Mouse (Mus musculus): ENCODE data around the gene Ski. TPM values are rescaled to one million over a fixed set of nuclear protein-coding genes. Genes with fewer than 3 reads are reported as not detected.

Ski gene
- total and polyA plus RNA-seq, 2 experiments: 4.2 to 19.5 TPM

- no peak overlapping the region for H3K4me3 ChIP-seq (ENCODE audit: insufficient read depth, low read depth, low read length)
- TF ChIP-seq POLR2A (IDR thresholded peaks at IDR 0.05; ENCODE audit: extremely low read depth, insufficient read depth, low read length) (no peak), CTCF (IDR thresholded peaks at IDR 0.05; ENCODE audit: low read depth, low read length) (no peak)
- H3K79me2 ChIP-seq (ENCODE audit: control insufficient read depth, insufficient read depth, low read length): peaks cover 69% of the 10 kb centered on the region
- 14% methylated on average over 3 of the region's 3 CpGs for WGBS
- H3K9ac ChIP-seq (ENCODE audit: low read depth, low read length): no peak overlapping the region
- H3K27me3 ChIP-seq (ENCODE audit: control insufficient read depth, insufficient read depth, low read length): no peaks in the 10 kb centered on the region
- DNase-seq (ENCODE audit: extremely low read depth, low read depth, low spot score): peak; percentile 66
- no peaks in the 10 kb centered on the region for H3K36me3 ChIP-seq (ENCODE audit: control insufficient read depth, insufficient read depth, low read length)
- peaks cover 49% of the 10 kb centered on the region for H3K4me1 ChIP-seq (ENCODE audit: control insufficient read depth, insufficient read depth, low read length)
- H3K27ac ChIP-seq (replicated peaks; ENCODE audit: insufficient read depth, low read depth, low read length): peak overlapping the region; percentile 66
Observed at GRCm38 (mm10) chr4:155207841-155208240, 14.6 kb downstream of the Ski start.

- peaks cover 58% of the 10 kb centered on the region for H3K4me1 ChIP-seq (ENCODE audit: control insufficient read depth, insufficient read depth, low read length)
- no peak overlapping the region for H3K4me3 ChIP-seq (ENCODE audit: insufficient read depth, low read depth, low read length)
- H3K9ac ChIP-seq (ENCODE audit: low read depth, low read length): no peak overlapping the region
- WGBS: 23% methylated on average over 8 of the region's 8 CpGs
- no peak for DNase-seq (ENCODE audit: extremely low read depth, low read depth, low spot score)
- peaks cover 67% of the 10 kb centered on the region for H3K79me2 ChIP-seq (ENCODE audit: control insufficient read depth, insufficient read depth, low read length)
- H3K27ac ChIP-seq (replicated peaks; ENCODE audit: insufficient read depth, low read depth, low read length): peak overlapping the region; percentile 24
- no peaks in the 10 kb centered on the region for H3K36me3 ChIP-seq (ENCODE audit: control insufficient read depth, insufficient read depth, low read length)
- TF ChIP-seq POLR2A (IDR thresholded peaks at IDR 0.05; ENCODE audit: extremely low read depth, insufficient read depth, low read length) (no peak), CTCF (IDR thresholded peaks at IDR 0.05; ENCODE audit: low read depth, low read length) (no peak)
- no peaks in the 10 kb centered on the region for H3K27me3 ChIP-seq (ENCODE audit: control insufficient read depth, insufficient read depth, low read length)
Observed at GRCm38 (mm10) chr4:155206498-155206897, 15.9 kb downstream of the Ski start.

- H3K36me3 ChIP-seq (ENCODE audit: control insufficient read depth, insufficient read depth, low read length): no peaks in the 10 kb centered on the region
- no peak for TF ChIP-seq POLR2A (IDR thresholded peaks at IDR 0.05; ENCODE audit: extremely low read depth, insufficient read depth, low read length)
- TF ChIP-seq CTCF (IDR thresholded peaks at IDR 0.05; ENCODE audit: low read depth, low read length): no peak
- no peak overlapping the region for H3K4me3 ChIP-seq (ENCODE audit: insufficient read depth, low read depth, low read length)
- DNase-seq (ENCODE audit: extremely low read depth, low read depth, low spot score): peak; percentile 93
- WGBS: 13% methylated on average over 6 of the region's 6 CpGs
- H3K27me3 ChIP-seq (ENCODE audit: control insufficient read depth, insufficient read depth, low read length): no peaks in the 10 kb centered on the region
- H3K4me1 ChIP-seq (ENCODE audit: control insufficient read depth, insufficient read depth, low read length): peaks cover 62% of the 10 kb centered on the region
- H3K9ac ChIP-seq (ENCODE audit: low read depth, low read length): no peak overlapping the region
- H3K79me2 ChIP-seq (ENCODE audit: control insufficient read depth, insufficient read depth, low read length): peaks cover 63% of the 10 kb centered on the region
- peak overlapping the region; percentile 52 for H3K27ac ChIP-seq (replicated peaks; ENCODE audit: insufficient read depth, low read depth, low read length)
Observed at GRCm38 (mm10) chr4:155205919-155206318, 16.5 kb downstream of the Ski start.

GRCm38 (mm10) chr4:155201764-155202163, 20.6 kb downstream of the Ski start:
- peak; percentile 92 for DNase-seq (ENCODE audit: extremely low read depth, low read depth, low spot score)
- no peaks in the 10 kb centered on the region for H3K36me3 ChIP-seq (ENCODE audit: control insufficient read depth, insufficient read depth, low read length)
- peaks cover 63% of the 10 kb centered on the region for H3K79me2 ChIP-seq (ENCODE audit: control insufficient read depth, insufficient read depth, low read length)
- peaks cover 52% of the 10 kb centered on the region for H3K4me1 ChIP-seq (ENCODE audit: control insufficient read depth, insufficient read depth, low read length)
- H3K27me3 ChIP-seq (ENCODE audit: control insufficient read depth, insufficient read depth, low read length): no peaks in the 10 kb centered on the region
- no peak overlapping the region for H3K9ac ChIP-seq (ENCODE audit: low read depth, low read length)
- TF ChIP-seq POLR2A (IDR thresholded peaks at IDR 0.05; ENCODE audit: extremely low read depth, insufficient read depth, low read length) (no peak), CTCF (IDR thresholded peaks at IDR 0.05; ENCODE audit: low read depth, low read length) (no peak)
- H3K27ac ChIP-seq (replicated peaks; ENCODE audit: insufficient read depth, low read depth, low read length): peak overlapping the region; percentile 55
- H3K4me3 ChIP-seq (ENCODE audit: insufficient read depth, low read depth, low read length): no peak overlapping the region
- 30% methylated on average over 7 of the region's 7 CpGs for WGBS

- H3K4me3 ChIP-seq (ENCODE audit: insufficient read depth, low read depth, low read length): no peak overlapping the region
- peaks cover 46% of the 10 kb centered on the region for H3K4me1 ChIP-seq (ENCODE audit: control insufficient read depth, insufficient read depth, low read length)
- peak overlapping the region; percentile 58 for H3K27ac ChIP-seq (replicated peaks; ENCODE audit: insufficient read depth, low read depth, low read length)
- no peaks in the 10 kb centered on the region for H3K36me3 ChIP-seq (ENCODE audit: control insufficient read depth, insufficient read depth, low read length)
- peaks cover 69% of the 10 kb centered on the region for H3K79me2 ChIP-seq (ENCODE audit: control insufficient read depth, insufficient read depth, low read length)
- peak; percentile 43 for DNase-seq (ENCODE audit: extremely low read depth, low read depth, low spot score)
- no peak for TF ChIP-seq POLR2A (IDR thresholded peaks at IDR 0.05; ENCODE audit: extremely low read depth, insufficient read depth, low read length)
- TF ChIP-seq CTCF (IDR thresholded peaks at IDR 0.05; ENCODE audit: low read depth, low read length): no peak
- no peak overlapping the region for H3K9ac ChIP-seq (ENCODE audit: low read depth, low read length)
- H3K27me3 ChIP-seq (ENCODE audit: control insufficient read depth, insufficient read depth, low read length): no peaks in the 10 kb centered on the region
- 84% methylated on average over 3 of the region's 3 CpGs for WGBS
Observed at GRCm38 (mm10) chr4:155200861-155201390, 21.5 kb downstream of the Ski start.

- H3K27ac ChIP-seq (replicated peaks; ENCODE audit: insufficient read depth, low read depth, low read length): no peak overlapping the region
- no peak for DNase-seq (ENCODE audit: extremely low read depth, low read depth, low spot score)
- H3K4me3 ChIP-seq (ENCODE audit: insufficient read depth, low read depth, low read length): no peak overlapping the region
- no peaks in the 10 kb centered on the region for H3K27me3 ChIP-seq (ENCODE audit: control insufficient read depth, insufficient read depth, low read length)
- H3K79me2 ChIP-seq (ENCODE audit: control insufficient read depth, insufficient read depth, low read length): peaks cover 71% of the 10 kb centered on the region
- H3K4me1 ChIP-seq (ENCODE audit: control insufficient read depth, insufficient read depth, low read length): peaks cover 30% of the 10 kb centered on the region
- H3K36me3 ChIP-seq (ENCODE audit: control insufficient read depth, insufficient read depth, low read length): no peaks in the 10 kb centered on the region
- H3K9ac ChIP-seq (ENCODE audit: low read depth, low read length): no peak overlapping the region
- WGBS: 13% methylated on average over 6 of the region's 6 CpGs
- no peak for TF ChIP-seq CTCF (IDR thresholded peaks at IDR 0.05; ENCODE audit: low read depth, low read length)
- no peak for TF ChIP-seq POLR2A (IDR thresholded peaks at IDR 0.05; ENCODE audit: extremely low read depth, insufficient read depth, low read length)
Observed at GRCm38 (mm10) chr4:155197726-155198125, 24.7 kb downstream of the Ski start.
